Mouse (Mus musculus) ES-E14 (cell line): ENCODE results near the gene Slc24a1. TPM values are rescaled to one million over a fixed set of nuclear protein-coding genes. Genes with fewer than 3 reads are reported as not detected.
A peak's percentile ranks its signal among the peaks of the same experiment; 100 is the strongest.

Experiments used
- DNase-seq: peaks from one replicate; pipeline ENCODE4 v3.0.0-alpha.2; 2013; ENCODE audit warnings: low read depth, low spot score
- H3K27ac ChIP-seq: 2 replicates; pipeline ENCODE4 v1.5.1; 2012; ENCODE audit warnings: low read depth, mild to moderate bottlenecking, low read length, moderate library complexity, mixed read lengths; ENCODE audit not compliant: poor library complexity, insufficient read depth, severe bottlenecking
- H3K36me3 ChIP-seq: 2 replicates; pipeline ENCODE4 v1.6.1; 2012; ENCODE audit warnings: mild to moderate bottlenecking, low read length, moderate library complexity, mixed read lengths; ENCODE audit not compliant: control insufficient read depth, poor library complexity, insufficient read depth, severe bottlenecking
- H3K4me1 ChIP-seq, 2 experiments: fragments of 150-350 bp in 1 of 2; sonication (generic) in 1 of 2; 2 replicates each; pipeline ENCODE4 v1.6.1; 2012; ENCODE audit warnings: low read length in 2 of 2, mild to moderate bottlenecking in 1 of 2, mixed read lengths in 1 of 2; ENCODE audit not compliant: control insufficient read depth in 2 of 2, insufficient read depth in 2 of 2, poor library complexity in 1 of 2
- H3K4me3 ChIP-seq, 2 experiments: fragments of 150-350 bp in 1 of 2; sonication (generic) in 1 of 2; 2 replicates each; pipeline ENCODE4 v1.5.1; 2012; ENCODE audit warnings: low read length in 2 of 2, low read depth in 1 of 2, mild to moderate bottlenecking in 1 of 2, mixed read lengths in 1 of 2; ENCODE audit not compliant: insufficient read depth in 1 of 2, poor library complexity in 1 of 2, severe bottlenecking in 1 of 2
- H3K9ac ChIP-seq: 2 replicates; pipeline ENCODE4 v1.6.1; 2012; ENCODE audit warnings: low read depth, mild to moderate bottlenecking, low read length, mixed read lengths; ENCODE audit not compliant: poor library complexity, insufficient read depth, severe bottlenecking
- H3K9me3 ChIP-seq: fragments of 150-350 bp; sonication (generic); 2 replicates; pipeline ENCODE4 v1.6.1; 2012; ENCODE audit warnings: low read depth, mild to moderate bottlenecking, low read length; ENCODE audit not compliant: control insufficient read depth, insufficient read depth
- CHD2 ChIP-seq: IDR thresholded peaks from 2 replicates; pipeline ENCODE4 v1.6.1; 2014; ENCODE audit warnings: mild to moderate bottlenecking, low read depth, low read length, inconsistent platforms
- HCFC1 ChIP-seq: IDR thresholded peaks from 2 replicates; pipeline ENCODE4 v1.6.1; 2012; ENCODE audit warnings: low read length, inconsistent platforms, borderline replicate concordance; ENCODE audit not compliant: insufficient read depth
- MAFK ChIP-seq: IDR thresholded peaks from 2 replicates; pipeline ENCODE4 v1.6.1; 2014; ENCODE audit warnings: mild to moderate bottlenecking, low read depth, low read length, inconsistent platforms; ENCODE audit not compliant: insufficient read depth
- ZC3H11A ChIP-seq: IDR thresholded peaks from 2 replicates; pipeline ENCODE4 v1.6.1; 2012; ENCODE audit warnings: low read depth, mild to moderate bottlenecking, inconsistent platforms, low read length, borderline replicate concordance
- ZNF384 ChIP-seq: IDR thresholded peaks from 2 replicates; pipeline ENCODE4 v1.6.1; 2012; ENCODE audit warnings: low read depth, low read length, inconsistent platforms
- in situ Hi-C, 2 experiments: fragments of 600-800 bp; cut with MboI; formaldehyde crosslinking; loops; one replicate each; pipeline ENCODE4 v1.15.1; 2025; ENCODE audit warnings: low sequenced_read_pairs in 2 of 2, inconsistent platforms in 1 of 2; ENCODE audit not compliant: unreplicated experiment in 2 of 2
- total RNA-seq: library from RNA; depleted of rRNA; stranded (reverse); fragments of 300-350 nt; gene quantifications from 2 replicates; pipeline ENCODE4 v1.2.3, GENCODE M21; 2012

The Slc24a1 gene
- total RNA-seq, 1 experiment: 0.45 TPM

GRCm38 (mm10) chr9:64936508-64936907 is 14.9 kb downstream of the Slc24a1 start:
- H3K27ac ChIP-seq: no peak overlapping the region
- H3K36me3 ChIP-seq: no peaks in the 10 kb centered on the region
- peak overlapping the region; percentile 33 to 47; a peak in 3 of 4 replicates for H3K4me3 ChIP-seq
- H3K4me1 ChIP-seq: peaks cover 0 to 11% of the 10 kb centered on the region in 2 experiments; a peak in 1 of 4 replicates
- no peaks in the 10 kb centered on the region for H3K9me3 ChIP-seq
- DNase-seq: peak; percentile 80
- TF ChIP-seq CHD2: 0 out of 2 replicates have a peak, but pooled peaks have one; percentile 45
- no peak for TF ChIP-seq MAFK
- TF ChIP-seq ZNF384: no peak
- TF ChIP-seq ZC3H11A: no peak
- TF ChIP-seq HCFC1: no peak
- H3K9ac ChIP-seq: no peak overlapping the region
- in situ Hi-C loops: no loop called here

GRCm38 (mm10) chr9:64934015-64934754 is 17.2 kb downstream of the Slc24a1 start:
- H3K9me3 ChIP-seq: no peaks in the 10 kb centered on the region
- DNase-seq: peak; percentile 51
- in situ Hi-C loops: no loop called here
- no peak overlapping the region for H3K27ac ChIP-seq
- peak overlapping the region; percentile 33 to 74; a peak in 3 of 4 replicates for H3K4me3 ChIP-seq
- H3K36me3 ChIP-seq: no peaks in the 10 kb centered on the region
- TF ChIP-seq CHD2: no peak
- no peak for TF ChIP-seq HCFC1
- no peak for TF ChIP-seq ZNF384
- no peak for TF ChIP-seq ZC3H11A
- no peak for TF ChIP-seq MAFK
- H3K9ac ChIP-seq: peak overlapping the region; percentile 31; the same call in 1 of the 2 replicates
- H3K4me1 ChIP-seq: peaks cover 0 to 11% of the 10 kb centered on the region in 2 experiments; a peak in 1 of 4 replicates

- no peak for DNase-seq
- H3K36me3 ChIP-seq: no peaks in the 10 kb centered on the region
- in situ Hi-C loops: no loop called here
- TF ChIP-seq ZC3H11A: no peak
- no peak for TF ChIP-seq HCFC1
- TF ChIP-seq CHD2: no peak
- no peak for TF ChIP-seq MAFK
- no peak for TF ChIP-seq ZNF384
- no peak overlapping the region for H3K9ac ChIP-seq
- H3K4me3 ChIP-seq: no peak overlapping the region
- peaks cover 0 to 11% of the 10 kb centered on the region in 2 experiments; a peak in 1 of 4 replicates for H3K4me1 ChIP-seq
- H3K9me3 ChIP-seq: no peaks in the 10 kb centered on the region
- no peak overlapping the region for H3K27ac ChIP-seq
These were observed 19.4 kb downstream of the Slc24a1 start for GRCm38 (mm10) chr9:64931751-64932610.

GRCm38 (mm10) chr9:64930256-64930655 is 21.2 kb downstream of the Slc24a1 start:
- H3K4me3 ChIP-seq: no peak overlapping the region
- in situ Hi-C loops: no loop called here
- no peak for DNase-seq
- H3K27ac ChIP-seq: no peak overlapping the region
- no peaks in the 10 kb centered on the region for H3K9me3 ChIP-seq
- TF ChIP-seq HCFC1: no peak
- TF ChIP-seq ZNF384: no peak
- no peak for TF ChIP-seq ZC3H11A
- no peak for TF ChIP-seq CHD2
- no peak for TF ChIP-seq MAFK
- H3K4me1 ChIP-seq: peaks cover 0 to 8% of the 10 kb centered on the region in 2 experiments; a peak in 1 of 4 replicates
- H3K9ac ChIP-seq: no peak overlapping the region
- H3K36me3 ChIP-seq: no peaks in the 10 kb centered on the region
